Mouse (Mus musculus) limb, embryonic 14.5 days (tissue): Measurements from ENCODE around the gene Rnf11. TPM values are rescaled to one million over a fixed set of nuclear protein-coding genes. Genes with fewer than 3 reads are reported as not detected.

Experiments used
- ATAC-seq: fragments of 200-750 bp; cut with Nextera tagmentation; 2 replicates; pipeline ENCODE4 v1.8.0; 2017; ENCODE audit warnings: low read depth, moderate number of reproducible peaks, moderate TSS enrichment; ENCODE audit not compliant: low FRiP score
- DNase-seq: peaks from one replicate; pipeline ENCODE4 v3.0.0-alpha.2; 2015; ENCODE audit warnings: low spot score
- H3K27ac ChIP-seq: fragments of 300-500 bp; sonication (generic); replicated peaks from 2 replicates; pipeline ENCODE4 v1.5.1; 2014; ENCODE audit warnings: low read depth, mild to moderate bottlenecking, low read length, moderate library complexity, mixed read lengths
- H3K27me3 ChIP-seq: fragments of 300-500 bp; sonication (generic); 2 replicates; pipeline ENCODE4 v1.6.1; 2014; ENCODE audit warnings: low read length, mixed read lengths; ENCODE audit not compliant: control insufficient read depth, insufficient read depth
- H3K36me3 ChIP-seq: fragments of 300-500 bp; sonication (generic); 2 replicates; pipeline ENCODE4 v1.6.1; 2014; ENCODE audit warnings: mild to moderate bottlenecking, low read length, moderate library complexity, mixed read lengths; ENCODE audit not compliant: control insufficient read depth, insufficient read depth
- H3K4me1 ChIP-seq: fragments of 300-500 bp; sonication (generic); 2 replicates; pipeline ENCODE4 v1.6.1; 2014; ENCODE audit warnings: antibody characterized with exemption, low read length, mixed read lengths; ENCODE audit not compliant: control insufficient read depth, insufficient read depth
- H3K4me2 ChIP-seq: fragments of 300-500 bp; sonication (generic); replicated peaks from 2 replicates; pipeline ENCODE4 v1.6.1; 2014; ENCODE audit warnings: low read depth, mild to moderate bottlenecking, low read length, moderate library complexity; ENCODE audit not compliant: severe bottlenecking
- H3K4me3 ChIP-seq: fragments of 300-500 bp; sonication (generic); replicated peaks from 2 replicates; pipeline ENCODE4 v1.5.1; 2014; ENCODE audit warnings: low read length
- H3K9ac ChIP-seq: fragments of 300-500 bp; sonication (generic); 2 replicates; pipeline ENCODE4 v1.6.1; 2014; ENCODE audit warnings: mild to moderate bottlenecking, low read depth, low read length, moderate library complexity; ENCODE audit not compliant: severe bottlenecking
- H3K9me3 ChIP-seq: fragments of 300-500 bp; sonication (generic); 2 replicates; pipeline ENCODE4 v1.6.1; 2016; ENCODE audit warnings: low read length; ENCODE audit not compliant: control insufficient read depth
- POLR2A ChIP-seq: fragments of 200-500 bp; IDR thresholded peaks from 2 replicates; pipeline ENCODE4 v1.8.0; 2012; ENCODE audit warnings: inconsistent platforms, mild to moderate bottlenecking, moderate library complexity, borderline replicate concordance; ENCODE audit not compliant: insufficient read depth, insufficient read length; ENCODE audit errors: extremely low read depth
- WGBS: fragments of 180-500 bp; shearing (Covaris S2); extraction: QIAGEN DNeasy Blood & Tissue Kit; methylation state at CpG from one replicate; pipeline ENCODE4 v1.1.7; 2014; 5-methylcytosine and 5-hydroxymethylcytosine counted together
- polyA plus RNA-seq, 2 experiments: library from polyadenylated mRNA; depleted of rRNA in 1 of 2; stranded (reverse) in 1 of 2; unstranded in 1 of 2; fragments of >200 nt; fragmentation: Nextera tagmentation in 1 of 2; extraction: Ambion mirVana in 1 of 2; gene quantifications; 2 replicates each; pipeline versions ENCODE4 v1.2.1 to v1.2.3; 2012 to 2014

The Rnf11 gene
- polyA plus RNA-seq, 2 experiments = 43.6 to 71.7 TPM

GRCm38 (mm10) chr4:109445397-109445796 is 39.1 kb downstream of the Rnf11 start:
- Histone ChIP-seq H3K9ac (no peak overlapping the region), H3K9me3 (no peaks in the 10 kb centered on the region), H3K4me1 (no peaks in the 10 kb centered on the region), H3K27me3 (no peaks in the 10 kb centered on the region), H3K27ac (no peak overlapping the region), H3K36me3 (peaks cover 21% of the 10 kb centered on the region), H3K4me3 (no peak overlapping the region), H3K4me2 (no peak overlapping the region)
- WGBS = 86% methylated on average over 2 of the region's 2 CpGs
- ATAC-seq (no peak), DNase-seq (no peak)
- TF ChIP-seq POLR2A = no peak

GRCm38 (mm10) chr4:109444951-109445350 is 39.6 kb downstream of the Rnf11 start:
- Histone ChIP-seq H3K4me1 (no peaks in the 10 kb centered on the region), H3K27me3 (no peaks in the 10 kb centered on the region), H3K4me2 (no peak overlapping the region), H3K9me3 (no peaks in the 10 kb centered on the region), H3K27ac (no peak overlapping the region), H3K36me3 (peaks cover 18% of the 10 kb centered on the region), H3K4me3 (no peak overlapping the region), H3K9ac (no peak overlapping the region)
- ATAC-seq (no peak), DNase-seq (no peak)
- no peak for TF ChIP-seq POLR2A
- WGBS = 44% methylated on average over 2 of the region's 2 CpGs

GRCm38 (mm10) chr4:109444471-109444870 is 40.1 kb downstream of the Rnf11 start:
- no peak for TF ChIP-seq POLR2A
- DNase-seq (no peak), ATAC-seq (no peak)
- Histone ChIP-seq H3K4me2 (no peak overlapping the region), H3K27ac (no peak overlapping the region), H3K36me3 (peaks cover 19% of the 10 kb centered on the region), H3K9ac (no peak overlapping the region), H3K4me3 (no peak overlapping the region), H3K27me3 (no peaks in the 10 kb centered on the region), H3K4me1 (no peaks in the 10 kb centered on the region), H3K9me3 (no peaks in the 10 kb centered on the region)
- 71% methylated on average over 6 of the region's 6 CpGs for WGBS

GRCm38 (mm10) chr4:109442649-109443048 is 41.9 kb downstream of the Rnf11 start:
- WGBS = 80% methylated on average over 4 of the region's 4 CpGs
- TF ChIP-seq POLR2A = no peak
- Histone ChIP-seq H3K4me2 (no peak overlapping the region), H3K9me3 (no peaks in the 10 kb centered on the region), H3K27me3 (no peaks in the 10 kb centered on the region), H3K36me3 (peaks cover 24% of the 10 kb centered on the region), H3K4me3 (no peak overlapping the region), H3K4me1 (no peaks in the 10 kb centered on the region), H3K27ac (no peak overlapping the region), H3K9ac (no peak overlapping the region)
- DNase-seq (no peak), ATAC-seq (no peak)

GRCm38 (mm10) chr4:109442126-109442525 is 42.4 kb downstream of the Rnf11 start:
- DNase-seq (no peak), ATAC-seq (no peak)
- Histone ChIP-seq H3K4me1 (no peaks in the 10 kb centered on the region), H3K4me2 (no peak overlapping the region), H3K27ac (no peak overlapping the region), H3K9me3 (no peaks in the 10 kb centered on the region), H3K4me3 (no peak overlapping the region), H3K27me3 (no peaks in the 10 kb centered on the region), H3K36me3 (peaks cover 24% of the 10 kb centered on the region), H3K9ac (no peak overlapping the region)
- TF ChIP-seq POLR2A = no peak
- WGBS = 83% methylated on average over 6 of the region's 7 CpGs

GRCm38 (mm10) chr4:109441000-109441399 is 43.5 kb downstream of the Rnf11 start:
- DNase-seq = no peak
- Histone ChIP-seq H3K4me3 (no peak overlapping the region), H3K27me3 (no peaks in the 10 kb centered on the region), H3K4me2 (no peak overlapping the region), H3K9ac (no peak overlapping the region), H3K36me3 (peaks cover 21% of the 10 kb centered on the region), H3K9me3 (no peaks in the 10 kb centered on the region), H3K27ac (no peak overlapping the region), H3K4me1 (no peaks in the 10 kb centered on the region)
- no peak for ATAC-seq
- no peak for TF ChIP-seq POLR2A
- WGBS = 82% methylated on average over 3 of the region's 3 CpGs
